Comparison of ENCODE assay signal across 23 mouse cellular contexts in the genomic region with DNA sequence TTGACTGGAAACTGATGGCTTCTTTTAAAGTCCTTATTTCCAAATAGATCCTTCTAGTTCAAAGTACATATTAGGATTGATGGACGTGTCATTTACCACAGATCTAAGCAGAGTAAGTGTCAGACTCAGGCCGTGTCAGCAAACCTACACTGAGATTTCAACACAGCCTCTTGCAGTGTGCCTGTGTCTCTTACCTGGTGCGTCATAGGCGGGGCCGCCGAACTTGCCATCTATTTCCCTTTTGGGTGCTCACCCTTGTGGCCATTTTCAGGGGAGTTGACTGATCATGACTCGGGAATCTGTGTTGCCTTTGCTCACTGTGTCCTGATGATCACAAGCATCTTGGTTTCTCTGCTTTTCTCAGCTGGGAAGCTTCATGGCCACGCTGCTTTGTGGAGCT. TPM values are rescaled to one million over a fixed set of nuclear protein-coding genes. Genes with fewer than 3 reads are reported as not detected.
"Had no signal": no experiment of that assay in that cellular context is flagged by ENCODE, and none has a peak within 500 bp of the region (broad histone marks: within the 10 kb centered on the region; RNA-seq: fewer than 3 reads in every experiment).

No protein-coding gene starts in this region.

- H3K4me3 ChIP-seq: layer of hippocampus, adult 2 months; midbrain, embryonic 12.5 days; midbrain, embryonic 15.5 days; neural tube, embryonic 12.5 days; neural tube, embryonic 15.5 days; stomach, embryonic 15.5 days had no signal

- H3K27me3 ChIP-seq: midbrain, embryonic 12.5 days; midbrain, embryonic 15.5 days; neural tube, embryonic 12.5 days; neural tube, embryonic 15.5 days; stomach, embryonic 15.5 days had no signal

- H3K9me3 ChIP-seq: midbrain, embryonic 12.5 days; midbrain, embryonic 15.5 days; neural tube, embryonic 12.5 days; neural tube, embryonic 15.5 days; stomach, embryonic 15.5 days had no signal

- H3K27ac ChIP-seq: layer of hippocampus, adult 2 months; liver, embryonic 14.5 days; macrophage; midbrain, embryonic 12.5 days; midbrain, embryonic 15.5 days; neural tube, embryonic 12.5 days; neural tube, embryonic 15.5 days; stomach, embryonic 15.5 days had no signal

- H3K9ac ChIP-seq: liver, embryonic 14.5 days; lung, embryonic 14.5 days; midbrain, embryonic 12.5 days; midbrain, embryonic 15.5 days; neural tube, embryonic 12.5 days; neural tube, embryonic 15.5 days; stomach, embryonic 15.5 days had no signal

- ATAC-seq: inflammation-experienced regulatory T-cells, adult 6 months; intestine, embryonic 16.5 days; lung, postnatal 0 days; midbrain, embryonic 15.5 days had no signal

- H3K36me3 ChIP-seq: midbrain, embryonic 15.5 days; neural tube, embryonic 15.5 days had no signal

- H3K4me2 ChIP-seq: lung, embryonic 14.5 days; midbrain, embryonic 12.5 days; midbrain, embryonic 15.5 days; neural tube, embryonic 12.5 days; neural tube, embryonic 15.5 days; stomach, embryonic 15.5 days had no signal

- H3K4me1 ChIP-seq: midbrain, embryonic 12.5 days; midbrain, embryonic 15.5 days; neural tube, embryonic 12.5 days; neural tube, embryonic 15.5 days; stomach, embryonic 15.5 days had no signal

- DNase-seq: kidney, adult 18-20 months; layer of hippocampus, adult 9-11 months; right cerebral cortex, adult 18-20 months; right cerebral cortex, postnatal 25 days; spleen, adult 18-20 months; thymus, postnatal 25 days had no signal

RNA-seq across cellular contexts. Expression of gene Spata45, which starts 46.8 kb away (rescaled TPM):
- polyA plus RNA-seq: intestine, embryonic 16.5 days; kidney, embryonic 14.5 days; large intestine, adult 2 months; limb, embryonic 11.5 days; limb, embryonic 14.5 days; liver, embryonic 14.5 days; lung, embryonic 14.5 days; lung, postnatal 0 days; macrophage; midbrain, embryonic 12.5 days; midbrain, embryonic 15.5 days; neural tube, embryonic 15.5 days; stomach, embryonic 15.5 days; thymus, postnatal 0 days had no signal
